Mouse (Mus musculus) ES-Bruce4 (cell line): ENCODE data around the gene Tmc6.

ENCODE experiments used
- CTCF ChIP-seq: IDR thresholded peaks from one replicate; pipeline ENCODE4 v1.8.1; 2011; ENCODE audit warnings: low read depth, low read length
- EP300 ChIP-seq: IDR thresholded peaks from 2 replicates; pipeline ENCODE4 v1.6.1; 2011; ENCODE audit warnings: low read depth, low read length; ENCODE audit not compliant: insufficient read depth
- POLR2A ChIP-seq: IDR thresholded peaks from one replicate; pipeline ENCODE4 v1.8.1; 2011; ENCODE audit warnings: low read length; ENCODE audit not compliant: insufficient read depth

DNA sequence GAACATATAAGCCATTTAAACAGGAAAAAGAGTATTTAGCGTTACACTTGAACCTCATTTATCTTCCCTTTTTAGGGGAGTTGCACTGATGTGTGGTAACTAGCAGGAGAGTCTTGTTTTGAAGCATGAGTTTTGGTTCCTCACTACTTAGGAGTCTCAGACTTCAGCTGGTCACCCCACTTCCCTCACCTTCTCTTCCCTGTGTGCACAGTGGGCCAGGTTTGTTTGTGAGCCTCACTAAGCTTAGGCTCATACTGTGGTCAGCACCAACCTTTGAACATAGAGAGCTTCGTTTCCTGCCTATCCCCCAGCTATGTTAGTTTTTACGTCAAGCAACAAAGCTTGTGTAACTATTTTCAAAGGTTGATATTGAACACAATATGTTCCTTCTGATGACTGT lies 63.2 kb downstream of the Tmc6 start:
- TF ChIP-seq POLR2A, result no peak
- TF ChIP-seq CTCF, result no peak
- no peak for TF ChIP-seq EP300
